Mouse (Mus musculus) ES-E14 (cell line): ENCODE data around the gene Tmem102. TPM values are rescaled to one million over a fixed set of nuclear protein-coding genes. Genes with fewer than 3 reads are reported as not detected.
A peak's percentile ranks its signal among the peaks of the same experiment; 100 is the strongest.

ENCODE experiments used
- DNase-seq: peaks from one replicate; pipeline ENCODE4 v3.0.0-alpha.2; 2013; ENCODE audit warnings: low read depth, low spot score
- H3K27ac ChIP-seq: 2 replicates; pipeline ENCODE4 v1.5.1; 2012; ENCODE audit warnings: low read depth, mild to moderate bottlenecking, low read length, moderate library complexity, mixed read lengths; ENCODE audit not compliant: poor library complexity, insufficient read depth, severe bottlenecking
- H3K36me3 ChIP-seq: 2 replicates; pipeline ENCODE4 v1.6.1; 2012; ENCODE audit warnings: mild to moderate bottlenecking, low read length, moderate library complexity, mixed read lengths; ENCODE audit not compliant: control insufficient read depth, poor library complexity, insufficient read depth, severe bottlenecking
- H3K4me1 ChIP-seq, 2 experiments: fragments of 150-350 bp in 1 of 2; sonication (generic) in 1 of 2; 2 replicates each; pipeline ENCODE4 v1.6.1; 2012; ENCODE audit warnings: low read length in 2 of 2, mild to moderate bottlenecking in 1 of 2, mixed read lengths in 1 of 2; ENCODE audit not compliant: control insufficient read depth in 2 of 2, insufficient read depth in 2 of 2, poor library complexity in 1 of 2
- H3K4me3 ChIP-seq, 2 experiments: fragments of 150-350 bp in 1 of 2; sonication (generic) in 1 of 2; 2 replicates each; pipeline ENCODE4 v1.5.1; 2012; ENCODE audit warnings: low read length in 2 of 2, low read depth in 1 of 2, mild to moderate bottlenecking in 1 of 2, mixed read lengths in 1 of 2; ENCODE audit not compliant: insufficient read depth in 1 of 2, poor library complexity in 1 of 2, severe bottlenecking in 1 of 2
- H3K9ac ChIP-seq: 2 replicates; pipeline ENCODE4 v1.6.1; 2012; ENCODE audit warnings: low read depth, mild to moderate bottlenecking, low read length, mixed read lengths; ENCODE audit not compliant: poor library complexity, insufficient read depth, severe bottlenecking
- H3K9me3 ChIP-seq: fragments of 150-350 bp; sonication (generic); 2 replicates; pipeline ENCODE4 v1.6.1; 2012; ENCODE audit warnings: low read depth, mild to moderate bottlenecking, low read length; ENCODE audit not compliant: control insufficient read depth, insufficient read depth
- CHD2 ChIP-seq: IDR thresholded peaks from 2 replicates; pipeline ENCODE4 v1.6.1; 2014; ENCODE audit warnings: mild to moderate bottlenecking, low read depth, low read length, inconsistent platforms
- HCFC1 ChIP-seq: IDR thresholded peaks from 2 replicates; pipeline ENCODE4 v1.6.1; 2012; ENCODE audit warnings: low read length, inconsistent platforms, borderline replicate concordance; ENCODE audit not compliant: insufficient read depth
- MAFK ChIP-seq: IDR thresholded peaks from 2 replicates; pipeline ENCODE4 v1.6.1; 2014; ENCODE audit warnings: mild to moderate bottlenecking, low read depth, low read length, inconsistent platforms; ENCODE audit not compliant: insufficient read depth
- ZC3H11A ChIP-seq: IDR thresholded peaks from 2 replicates; pipeline ENCODE4 v1.6.1; 2012; ENCODE audit warnings: low read depth, mild to moderate bottlenecking, inconsistent platforms, low read length, borderline replicate concordance
- ZNF384 ChIP-seq: IDR thresholded peaks from 2 replicates; pipeline ENCODE4 v1.6.1; 2012; ENCODE audit warnings: low read depth, low read length, inconsistent platforms
- in situ Hi-C, 2 experiments: fragments of 600-800 bp; cut with MboI; formaldehyde crosslinking; loops; one replicate each; pipeline ENCODE4 v1.15.1; 2025; ENCODE audit warnings: low sequenced_read_pairs in 2 of 2, inconsistent platforms in 1 of 2; ENCODE audit not compliant: unreplicated experiment in 2 of 2
- total RNA-seq: library from RNA; depleted of rRNA; stranded (reverse); fragments of 300-350 nt; gene quantifications from 2 replicates; pipeline ENCODE4 v1.2.3, GENCODE M21; 2012; rRNA removed

The Tmem102 gene
- total RNA-seq, 1 experiment = 1.3 TPM

- Histone ChIP-seq H3K27ac (peak overlapping the region; percentile 96), H3K9ac (peak overlapping the region; percentile 82), H3K9me3 (no peaks in the 10 kb centered on the region), H3K4me3 (peak overlapping the region; percentile 83 to 85), H3K36me3 (peaks cover 2% of the 10 kb centered on the region), H3K4me1 (peaks cover 7% of the 10 kb centered on the region in 2 experiments; a peak in 3 of 4 replicates)
- no peak for TF ChIP-seq MAFK
- in situ Hi-C loops = no loop called here
- peak; percentile 69 for DNase-seq
Measured at GRCm38 (mm10) chr11:69758090-69758456, 47.4 kb downstream of the Tmem102 start.

GRCm38 (mm10) chr11:69757303-69758089 lies 47.9 kb downstream of the Tmem102 start:
- peak overlapping the region; percentile 83 to 85 for H3K4me3 ChIP-seq
- H3K4me1 ChIP-seq = peaks cover 7 to 9% of the 10 kb centered on the region in 2 experiments; a peak in 3 of 4 replicates
- H3K27ac ChIP-seq = peak overlapping the region; percentile 96
- in situ Hi-C loops = no loop called here
- H3K36me3 ChIP-seq = peaks cover 2% of the 10 kb centered on the region
- TF ChIP-seq ZNF384 (no peak), HCFC1 (no peak), MAFK (no peak), ZC3H11A (no peak), CHD2 (no peak)
- no peaks in the 10 kb centered on the region for H3K9me3 ChIP-seq
- peak overlapping the region; percentile 82 for H3K9ac ChIP-seq
- DNase-seq = no peak

- H3K9me3 ChIP-seq = no peaks in the 10 kb centered on the region
- H3K9ac ChIP-seq = no peak overlapping the region
- in situ Hi-C loops = no loop called here
- no peak overlapping the region for H3K4me3 ChIP-seq
- no peak overlapping the region for H3K27ac ChIP-seq
- TF ChIP-seq ZNF384 = no peak; the same call in 1 of the 2 replicates
- no peak for TF ChIP-seq MAFK
- TF ChIP-seq CHD2 = 0 out of 2 replicates have a peak, but pooled peaks have one; percentile 15
- DNase-seq = peak; percentile 47
- peaks cover 4 to 7% of the 10 kb centered on the region in 2 experiments; a peak in 3 of 4 replicates for H3K4me1 ChIP-seq
- H3K36me3 ChIP-seq = peaks cover 2% of the 10 kb centered on the region
Measured at GRCm38 (mm10) chr11:69754701-69755100, 50.7 kb downstream of the Tmem102 start.

- in situ Hi-C loops = no loop called here
- no peak for DNase-seq
- H3K9me3 ChIP-seq = no peaks in the 10 kb centered on the region
- peaks cover 4 to 7% of the 10 kb centered on the region in 2 experiments; a peak in 3 of 4 replicates for H3K4me1 ChIP-seq
- no peak for TF ChIP-seq MAFK
- TF ChIP-seq ZNF384 = no peak
- no peak for TF ChIP-seq HCFC1
- TF ChIP-seq CHD2 = no peak
- no peak for TF ChIP-seq ZC3H11A
- H3K27ac ChIP-seq = no peak overlapping the region
- no peak overlapping the region for H3K4me3 ChIP-seq
- no peak overlapping the region for H3K9ac ChIP-seq
- peaks cover 2% of the 10 kb centered on the region for H3K36me3 ChIP-seq
Measured at GRCm38 (mm10) chr11:69754233-69754632, 51.2 kb downstream of the Tmem102 start.

Other genes starting within 250 kb of the Tmem102 start
- 3.1 and 3.2 TPM in 2 replicates for gene Efnb3, start 245.4 kb downstream of the Tmem102 start, total RNA-seq
- 30.7 and 33.0 TPM in 2 replicates for gene Wrap53, start 225.4 kb downstream of the Tmem102 start, total RNA-seq
- 98.0 and 105 TPM in 2 replicates for gene Trp53, start 225.3 kb downstream of the Tmem102 start, total RNA-seq
- 12.1 and 13.1 TPM in 2 replicates for gene Atp1b2, start 199.7 kb downstream of the Tmem102 start, total RNA-seq
- gene Shbg, start 187.7 kb downstream of the Tmem102 start, total RNA-seq = not detected in 2 replicates
- gene Sat2, start 183.6 kb downstream of the Tmem102 start, total RNA-seq = 3.2 and 3.6 TPM in 2 replicates
- gene Fxr2, start 172.6 kb downstream of the Tmem102 start, total RNA-seq = 153 and 161 TPM in 2 replicates
- 6.6 and 8.2 TPM in 2 replicates for gene Sox15, start 150.3 kb downstream of the Tmem102 start, total RNA-seq
- 258 and 349 TPM in 2 replicates for gene Mpdu1, start 143.0 kb downstream of the Tmem102 start, total RNA-seq
- gene Cd68, start 139.5 kb downstream of the Tmem102 start, total RNA-seq = 23.4 and 32.7 TPM in 2 replicates
- gene Eif4a1, start 133.2 kb downstream of the Tmem102 start, total RNA-seq = 1,512 and 1,948 TPM in 2 replicates
- 265 and 282 TPM in 2 replicates for gene Senp3, start 123.5 kb downstream of the Tmem102 start, total RNA-seq
- gene Tnfsf13, start 119.8 kb downstream of the Tmem102 start, total RNA-seq = 8.6 and 11.7 TPM in 2 replicates
- 8.7 and 16.1 TPM in 2 replicates for gene Tnfsf12, start 109.8 kb downstream of the Tmem102 start, total RNA-seq
- gene Tnfsfm13, start 109.5 kb downstream of the Tmem102 start, total RNA-seq = 13.7 and 19.9 TPM in 2 replicates
- gene Polr2a, start 47.0 kb downstream of the Tmem102 start, total RNA-seq = 71.9 and 74.2 TPM in 2 replicates
- 0.22 and 0.48 TPM in 2 replicates for gene Slc35g3, start 43.7 kb downstream of the Tmem102 start, total RNA-seq
- 1.6 and 3.0 TPM in 2 replicates for gene Zbtb4, start 39.7 kb downstream of the Tmem102 start, total RNA-seq
- gene Chrnb1, start 9.7 kb downstream of the Tmem102 start, total RNA-seq = 3.8 and 5.7 TPM in 2 replicates
- gene Fgf11, start 3.8 kb downstream of the Tmem102 start, total RNA-seq = 0.31 and 0.42 TPM in 2 replicates
- gene Gm39566, start 9.7 kb upstream of the Tmem102 start, total RNA-seq = not detected in 2 replicates
- not detected in 2 replicates for gene Spem2, start 12.8 kb upstream of the Tmem102 start, total RNA-seq
- 0.27 TPM in 1 of 2 replicates, not detected in the other for gene Spem1, start 16.6 kb upstream of the Tmem102 start, total RNA-seq
- 8.9 and 9.5 TPM in 2 replicates for gene Nlgn2, start 32.2 kb upstream of the Tmem102 start, total RNA-seq
- gene Tmem256, start 32.9 kb upstream of the Tmem102 start, total RNA-seq = 88.9 and 90.7 TPM in 2 replicates
- gene Plscr3, start 40.8 kb upstream of the Tmem102 start, total RNA-seq = 7.0 and 7.2 TPM in 2 replicates
- gene Tnk1, start 53.1 kb upstream of the Tmem102 start, total RNA-seq = 3.4 and 8.1 TPM in 2 replicates
- not detected in 2 replicates for gene Tmem95, start 72.4 kb upstream of the Tmem102 start, total RNA-seq
- 3.1 and 5.4 TPM in 2 replicates for gene Kctd11, start 75.8 kb upstream of the Tmem102 start, total RNA-seq
- 9.6 and 14.7 TPM in 2 replicates for gene Acap1, start 89.9 kb upstream of the Tmem102 start, total RNA-seq
- 3.3 and 5.7 TPM in 2 replicates for gene 2810408A11Rik, start 95.4 kb upstream of the Tmem102 start, total RNA-seq
- 66.3 and 98.2 TPM in 2 replicates for gene Neurl4, start 95.4 kb upstream of the Tmem102 start, total RNA-seq
- gene Gps2, start 108.3 kb upstream of the Tmem102 start, total RNA-seq = 14.3 and 15.5 TPM in 2 replicates
- 754 and 926 TPM in 2 replicates for gene Eif5a, start 116.3 kb upstream of the Tmem102 start, total RNA-seq
- gene Ybx2, start 130.2 kb upstream of the Tmem102 start, total RNA-seq = 3.9 and 6.1 TPM in 2 replicates
- gene Slc2a4, start 142.6 kb upstream of the Tmem102 start, total RNA-seq = 2.6 and 4.2 TPM in 2 replicates
- gene Cldn7, start 159.2 kb upstream of the Tmem102 start, total RNA-seq = 24.9 and 38.7 TPM in 2 replicates
- 33.3 and 41.2 TPM in 2 replicates for gene Ctdnep1, start 175.5 kb upstream of the Tmem102 start, total RNA-seq
- gene Elp5, start 176.9 kb upstream of the Tmem102 start, total RNA-seq = 76.1 and 87.9 TPM in 2 replicates
- gene Gabarap, start 185.5 kb upstream of the Tmem102 start, total RNA-seq = 57.7 and 70.6 TPM in 2 replicates
- gene Phf23, start 190.2 kb upstream of the Tmem102 start, total RNA-seq = 64.7 and 80.9 TPM in 2 replicates
- gene Dvl2, start 195.0 kb upstream of the Tmem102 start, total RNA-seq = 47.4 and 70.9 TPM in 2 replicates
- 32.5 and 48.7 TPM in 2 replicates for gene Acadvl, start 209.8 kb upstream of the Tmem102 start, total RNA-seq
- gene Dlg4, start 211.3 kb upstream of the Tmem102 start, total RNA-seq = 10.8 and 11.4 TPM in 2 replicates
- gene Asgr1, start 248.5 kb upstream of the Tmem102 start, total RNA-seq = 0.58 TPM in 1 of 2 replicates, not detected in the other